Mouse (Mus musculus) erythroblast, adult 5-6 weeks (primary cell): ENCODE data around the gene Acot1. TPM values are rescaled to one million over a fixed set of nuclear protein-coding genes. Genes with fewer than 3 reads are reported as not detected.

Source experiments
- ATAC-seq: replicated peaks from 2 replicates; pipeline ENCODE4 v1.8.0; 2016; ENCODE audit warnings: moderate number of reproducible peaks, mild to moderate bottlenecking, moderate TSS enrichment, inconsistent platforms; ENCODE audit not compliant: poor library complexity, low FRiP score, severe bottlenecking
- total RNA-seq, 2 experiments: library from RNA; stranded (forward) in 1 of 2; stranded (reverse) in 1 of 2; fragments of 150-400 nt in 1 of 2; fragments of 200-764, 138-1000 nt in 1 of 2; gene quantifications; 2 replicates each; pipeline versions ENCODE4 v1.2.3 to v1.2.4; 2015 to 2017; ENCODE audit warnings: low replicate concordance in 2 of 2

The Acot1 gene
- total RNA-seq, 2 experiments from 2014 or later = not detected

DNA sequence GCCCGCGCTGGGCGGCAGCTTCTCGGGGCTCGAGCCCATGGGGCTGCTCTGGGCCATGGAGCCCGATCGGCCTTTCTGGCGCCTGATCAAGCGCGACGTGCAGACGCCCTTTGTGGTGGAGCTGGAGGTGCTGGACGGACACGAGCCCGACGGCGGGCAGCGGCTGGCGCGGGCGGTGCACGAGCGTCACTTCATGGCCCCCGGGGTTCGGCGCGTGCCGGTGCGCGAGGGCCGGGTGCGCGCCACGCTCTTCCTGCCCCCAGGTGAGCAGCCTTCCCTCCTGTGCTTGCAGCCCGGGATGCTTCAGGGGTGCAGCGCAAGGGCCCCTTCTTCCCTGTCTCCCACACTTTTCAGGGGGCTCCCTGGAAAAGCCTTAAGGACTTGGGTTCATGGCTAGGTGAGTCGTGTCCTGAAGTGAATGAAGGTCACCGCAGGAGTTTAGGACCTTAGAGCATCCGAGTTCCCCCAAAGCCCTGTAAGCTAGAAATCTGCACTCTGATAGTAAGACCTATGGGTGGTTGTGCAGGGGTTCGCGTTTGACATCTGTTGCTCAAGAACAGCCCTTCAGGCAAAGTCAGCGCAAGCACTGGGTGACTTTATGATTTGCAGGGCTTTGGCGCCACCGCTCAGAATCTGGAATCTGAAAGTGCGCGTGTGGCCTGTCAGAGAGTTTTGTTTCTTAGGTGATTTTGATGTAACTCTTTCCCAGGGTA is 44.5 kb downstream of the Acot1 start:
- ATAC-seq = no peak

GRCm38 (mm10) chr12:84060946-84061345 is 51.7 kb downstream of the Acot1 start:
- ATAC-seq = no peak

- ATAC-seq = no peak
Observed at GRCm38 (mm10) chr12:84062336-84062735, 53.0 kb downstream of the Acot1 start.

- 0 out of 2 replicates have a peak, but pooled peaks have one; percentile 53 for ATAC-seq
Observed at GRCm38 (mm10) chr12:84063228-84063627, 53.9 kb downstream of the Acot1 start.

DNA sequence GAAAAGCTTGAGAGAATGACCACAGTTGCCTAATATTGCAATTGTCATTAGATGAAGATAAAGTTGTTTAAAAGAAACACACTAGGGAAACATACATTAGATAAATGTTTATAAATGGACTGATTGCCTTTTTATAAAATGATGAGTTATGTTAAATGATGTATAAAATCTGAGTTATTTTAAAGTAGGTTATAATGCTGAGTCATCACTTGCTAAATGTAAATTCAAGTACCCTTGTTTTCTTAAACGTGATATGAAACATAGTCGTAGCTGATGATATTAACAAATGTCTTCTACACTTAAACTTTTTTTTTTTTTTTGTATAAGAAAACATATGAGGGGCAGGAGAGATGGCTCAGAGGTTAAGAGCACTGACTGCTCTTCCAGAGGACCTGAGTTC is 54.5 kb downstream of the Acot1 start:
- no peak for ATAC-seq

DNA sequence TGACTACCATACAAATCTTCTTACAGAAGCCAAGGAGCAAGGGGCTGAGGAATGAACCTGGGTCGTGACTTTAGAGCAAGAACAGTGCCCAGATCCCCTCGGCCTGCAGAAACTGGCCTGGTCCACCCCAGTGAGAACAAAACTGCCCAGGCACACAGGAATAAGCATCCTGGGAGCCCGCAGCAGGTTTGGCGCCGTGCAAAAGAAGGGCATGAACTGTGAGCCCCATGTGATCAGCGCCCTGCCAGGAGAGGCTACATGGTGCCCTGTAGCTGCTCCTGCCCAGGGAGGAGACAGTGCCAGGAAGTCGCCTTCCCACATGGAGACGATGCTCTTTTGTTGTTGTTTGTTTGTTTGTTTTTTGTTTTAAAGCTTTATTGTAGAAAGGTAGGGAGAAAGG is 55.3 kb downstream of the Acot1 start:
- ATAC-seq = no peak

DNA sequence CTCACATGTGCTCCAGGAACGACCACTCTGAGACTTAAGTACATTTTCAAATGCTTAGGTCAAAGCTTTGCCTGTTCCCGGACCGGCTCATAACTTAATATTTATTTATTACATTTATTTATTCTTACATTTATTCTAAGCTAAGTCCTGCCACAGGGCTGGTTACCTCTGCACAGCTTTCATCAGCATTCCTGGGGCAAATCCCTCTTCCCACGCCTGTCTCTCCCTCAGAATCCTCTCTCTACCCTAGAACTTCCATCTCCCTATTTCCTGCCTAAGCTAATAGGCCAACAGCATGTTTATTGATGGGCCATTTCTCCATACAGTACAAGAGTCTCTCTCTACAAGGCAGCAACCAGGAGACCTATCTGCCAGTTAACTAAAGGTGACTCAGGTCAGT is 58.5 kb downstream of the Acot1 start:
- no peak for ATAC-seq

Other genes with a start within 250 kb of the Acot1 start
- not detected in 2 replicates for gene Papln, start 245.9 kb upstream of the Acot1 start, total RNA-seq (2015; ENCODE audit: low replicate concordance)
- not detected in 2 replicates for gene Papln, start 245.9 kb upstream of the Acot1 start, total RNA-seq (2017; ENCODE audit: low replicate concordance)
- gene Numb, start 87.6 kb upstream of the Acot1 start, total RNA-seq (2015; ENCODE audit: low replicate concordance) = 3.8 and 10.9 TPM in 2 replicates
- 8.5 and 13.6 TPM in 2 replicates for gene Numb, start 87.6 kb upstream of the Acot1 start, total RNA-seq (2017; ENCODE audit: low replicate concordance)
- gene Riox1, start 58.9 kb upstream of the Acot1 start, total RNA-seq (2015; ENCODE audit: low replicate concordance) = 5.4 and 6.3 TPM in 2 replicates
- gene Riox1, start 58.9 kb upstream of the Acot1 start, total RNA-seq (2017; ENCODE audit: low replicate concordance) = 3.3 and 3.9 TPM in 2 replicates
- gene Heatr4, start 24.6 kb upstream of the Acot1 start, total RNA-seq (2015; ENCODE audit: low replicate concordance) = not detected in 2 replicates
- not detected in 2 replicates for gene Heatr4, start 24.6 kb upstream of the Acot1 start, total RNA-seq (2017; ENCODE audit: low replicate concordance)
- 2.3 and 4.4 TPM in 2 replicates for gene Acot2, start 21.6 kb upstream of the Acot1 start, total RNA-seq (2015; ENCODE audit: low replicate concordance)
- 1.5 and 3.5 TPM in 2 replicates for gene Acot2, start 21.6 kb upstream of the Acot1 start, total RNA-seq (2017; ENCODE audit: low replicate concordance)
- not detected in 2 replicates for gene Acot4, start 28.9 kb downstream of the Acot1 start, total RNA-seq (2015; ENCODE audit: low replicate concordance)
- gene Acot4, start 28.9 kb downstream of the Acot1 start, total RNA-seq (2017; ENCODE audit: low replicate concordance) = not detected in 2 replicates
- not detected in 2 replicates for gene Gm49366, start 29.4 kb downstream of the Acot1 start, total RNA-seq (2015; ENCODE audit: low replicate concordance)
- not detected in 2 replicates for gene Gm49366, start 29.4 kb downstream of the Acot1 start, total RNA-seq (2017; ENCODE audit: low replicate concordance)
- not detected in 2 replicates for gene Acot3, start 42.7 kb downstream of the Acot1 start, total RNA-seq (2015; ENCODE audit: low replicate concordance)
- gene Acot3, start 42.7 kb downstream of the Acot1 start, total RNA-seq (2017; ENCODE audit: low replicate concordance) = not detected in 2 replicates
- not detected in 2 replicates for gene Acot5, start 59.8 kb downstream of the Acot1 start, total RNA-seq (2015; ENCODE audit: low replicate concordance)
- gene Acot5, start 59.8 kb downstream of the Acot1 start, total RNA-seq (2017; ENCODE audit: low replicate concordance) = not detected in 2 replicates
- not detected in 2 replicates for gene Acot6, start 91.2 kb downstream of the Acot1 start, total RNA-seq (2015; ENCODE audit: low replicate concordance)
- 0.42 and 2.3 TPM in 2 replicates for gene Acot6, start 91.2 kb downstream of the Acot1 start, total RNA-seq (2017; ENCODE audit: low replicate concordance)
- gene Dnal1, start 104.9 kb downstream of the Acot1 start, total RNA-seq (2015; ENCODE audit: low replicate concordance) = 0.63 TPM in 1 of 2 replicates, not detected in the other
- gene Dnal1, start 104.9 kb downstream of the Acot1 start, total RNA-seq (2017; ENCODE audit: low replicate concordance) = not detected in 2 replicates
- 1.5 and 4.4 TPM in 2 replicates for gene Pnma1, start 139.0 kb downstream of the Acot1 start, total RNA-seq (2015; ENCODE audit: low replicate concordance)
- 1.0 and 4.5 TPM in 2 replicates for gene Pnma1, start 139.0 kb downstream of the Acot1 start, total RNA-seq (2017; ENCODE audit: low replicate concordance)
- gene Elmsan1, start 209.4 kb downstream of the Acot1 start, total RNA-seq (2015; ENCODE audit: low replicate concordance) = 5.4 and 12.7 TPM in 2 replicates
- gene Elmsan1, start 209.4 kb downstream of the Acot1 start, total RNA-seq (2017; ENCODE audit: low replicate concordance) = 8.0 and 11.4 TPM in 2 replicates